Mouse (Mus musculus) MEL (cell line): ENCODE data around the gene Gm12184.

Source experiments
- BHLHE40 ChIP-seq: IDR thresholded peaks from 2 replicates; pipeline ENCODE4 v1.6.1; 2012; ENCODE audit warnings: low read depth, mild to moderate bottlenecking, inconsistent platforms, low read length, improper control_type of control experiment, borderline replicate concordance
- MEF2A ChIP-seq: IDR thresholded peaks from 2 replicates; pipeline ENCODE4 v1.6.1; 2014; ENCODE audit warnings: low read depth, mild to moderate bottlenecking, inconsistent platforms, low read length, improper control_type of control experiment; ENCODE audit not compliant: poor library complexity, insufficient replicate concordance, severe bottlenecking; ENCODE audit errors: extremely low read depth
- POLR2A ChIP-seq, 2 experiments: IDR thresholded peaks; 2 replicates each; pipeline ENCODE4 v1.6.1; 2011 to 2012; ENCODE audit warnings: low read length in 2 of 2, mild to moderate bottlenecking in 2 of 2, control low read depth in 1 of 2, improper control_type of control experiment in 1 of 2, low read depth in 1 of 2, moderate library complexity in 1 of 2; ENCODE audit not compliant: control insufficient read depth in 1 of 2, insufficient read depth in 1 of 2, poor library complexity in 1 of 2
- POLR2AphosphoS5 ChIP-seq: IDR thresholded peaks from 2 replicates; pipeline ENCODE4 v1.6.1; 2012; ENCODE audit warnings: low read depth, borderline replicate concordance, mild to moderate bottlenecking, inconsistent platforms, low read length, moderate library complexity, mixed read lengths
- USF1 ChIP-seq: IDR thresholded peaks from 2 replicates; pipeline ENCODE4 v1.6.1; 2014; ENCODE audit warnings: low read depth, mild to moderate bottlenecking, inconsistent platforms, low read length, improper control_type of control experiment, moderate library complexity
- ZMIZ1 ChIP-seq: IDR thresholded peaks from 2 replicates; pipeline ENCODE4 v1.6.1; 2012; ENCODE audit warnings: low read depth, mild to moderate bottlenecking, inconsistent platforms, low read length, improper control_type of control experiment, moderate library complexity
- ZNF384 ChIP-seq: IDR thresholded peaks from 2 replicates; pipeline ENCODE4 v1.6.1; 2012; ENCODE audit warnings: low read depth, mild to moderate bottlenecking, inconsistent platforms, low read length, improper control_type of control experiment

- no peak; a peak in 1 of 4 replicates for TF ChIP-seq POLR2A (IDR thresholded peaks at IDR 0.05; ENCODE audit: control insufficient read depth in 1 of 2, insufficient read depth in 1 of 2, low read depth in 1 of 2, low read length in 2 of 2, poor library complexity in 1 of 2)
- TF ChIP-seq POLR2AphosphoS5: no peak
- no peak for TF ChIP-seq ZNF384
- TF ChIP-seq MEF2A: no peak
- no peak for TF ChIP-seq USF1
- TF ChIP-seq ZMIZ1: no peak
- no peak for TF ChIP-seq BHLHE40
These were observed 17.0 kb downstream of the Gm12184 start for GRCm38 (mm10) chr11:48809434-48809830.
